Comparison of ENCODE assay signal across 23 mouse cellular contexts in genomic region chr1:105257199-105257598, GRCm38 (mm10).
A peak's percentile ranks its signal among the peaks of the same experiment; 100 is the strongest.
DNase-seq lines count a peak whose midpoint lies in the region; ATAC-seq and TF ChIP-seq lines count a peak whose summit lies in the region.
"Had no signal": no experiment of that assay in that cellular context is flagged by ENCODE, and none has a peak within 500 bp of the region (broad histone marks: within the 10 kb centered on the region; RNA-seq: fewer than 3 reads in every experiment).

No protein-coding gene starts in this region.

- in situ Hi-C loops in CH12.LX (cut with MboI; ENCODE audit: low pct_ligation_motif_present, low pct_unique_long_range_greater_than_20kb, low sequenced_read_pairs), result no loop called here

- no peak overlapping the region for H3K9ac ChIP-seq in CH12.LX (ENCODE audit: insufficient read depth, low read depth)
- H3K9ac ChIP-seq in kidney, embryonic 15.5 days, result no peak overlapping the region
- no peak overlapping the region for H3K9ac ChIP-seq in midbrain, embryonic 13.5 days (replicated peaks)
- H3K9ac ChIP-seq: forebrain, embryonic 15.5 days; heart, embryonic 12.5 days; hindbrain, embryonic 12.5 days had no signal

- no peak overlapping the region for H3K4me3 ChIP-seq in CH12.LX (replicated peaks in 1 of 3; ENCODE audit: low read depth in 2 of 3, low read length in 2 of 3, poor library complexity in 1 of 3)
- H3K4me3 ChIP-seq in forebrain, embryonic 10.5 days, result no peak overlapping the region
- H3K4me3 ChIP-seq in kidney, embryonic 15.5 days (replicated peaks), result no peak overlapping the region
- no peak overlapping the region for H3K4me3 ChIP-seq in midbrain, embryonic 13.5 days (replicated peaks)
- H3K4me3 ChIP-seq: embryonic facial prominence, embryonic 10.5 days; forebrain, embryonic 15.5 days; heart, adult 2 months; heart, embryonic 12.5 days; hindbrain, embryonic 12.5 days had no signal

- no peak overlapping the region for H3K4me2 ChIP-seq in CH12.LX (ENCODE audit: insufficient read depth, low read depth, poor library complexity, severe bottlenecking)
- H3K4me2 ChIP-seq in kidney, embryonic 15.5 days, result no peak overlapping the region
- H3K4me2 ChIP-seq in midbrain, embryonic 13.5 days (replicated peaks), result no peak overlapping the region
- H3K4me2 ChIP-seq: forebrain, embryonic 15.5 days; heart, embryonic 12.5 days; hindbrain, embryonic 12.5 days had no signal

- no peaks in the 10 kb centered on the region for H3K36me3 ChIP-seq in CH12.LX (replicated peaks in 1 of 2; ENCODE audit: control insufficient read depth in 1 of 2, insufficient read depth in 1 of 2, low read length in 1 of 2)
- H3K36me3 ChIP-seq in forebrain, embryonic 10.5 days (replicated peaks), result no peaks in the 10 kb centered on the region
- no peaks in the 10 kb centered on the region for H3K36me3 ChIP-seq in kidney, embryonic 15.5 days
- no peaks in the 10 kb centered on the region for H3K36me3 ChIP-seq in midbrain, embryonic 13.5 days
- H3K36me3 ChIP-seq: embryonic facial prominence, embryonic 10.5 days; forebrain, embryonic 15.5 days; heart, embryonic 12.5 days; hindbrain, embryonic 12.5 days had no signal

- dilution Hi-C loops in CH12.LX (cut with MboI; ENCODE audit: extremely low pct_ligation_motif_present, extremely low pct_unique_long_range_greater_than_20kb, low sequenced_read_pairs), result no loop called here

- ATAC-seq in common myeloid progenitor, adult 5-6 weeks (replicated peaks; ENCODE audit: low read depth, poor library complexity, severe bottlenecking), result peak; percentile 84
- peak; percentile 83 for ATAC-seq in megakaryocyte progenitor cell, adult 5-6 weeks (replicated peaks; ENCODE audit: poor library complexity)
- no peak for ATAC-seq in kidney, embryonic 15.5 days (replicated peaks; ENCODE audit: low FRiP score)
- no peak for ATAC-seq in midbrain, embryonic 13.5 days
- ATAC-seq: CD4-positive, CD25-positive, alpha-beta regulatory T cell, adult 4 months; forebrain, embryonic 15.5 days; hindbrain, postnatal 0 days had no signal

- TF ChIP-seq CTCF in CH12.LX (conservative IDR thresholded peaks at IDR 0.05 in 1 of 2, IDR thresholded peaks at IDR 0.05 in 1 of 2; ENCODE audit: low read depth in 2 of 2, low read length in 2 of 2), result no peak

- WGBS in forebrain, embryonic 10.5 days, result 91% methylated on average over 3 of the region's 3 CpGs
- WGBS in kidney, embryonic 15.5 days, result 76% methylated on average over 3 of the region's 3 CpGs
- WGBS in midbrain, embryonic 13.5 days, result 86% methylated on average over 3 of the region's 3 CpGs

- TF ChIP-seq EP300 in CH12.LX (IDR thresholded peaks at IDR 0.05; ENCODE audit: low read length), result no peak; the same call in 1 of the 2 replicates

- TF ChIP-seq POLR2A in CH12.LX (IDR thresholded peaks at IDR 0.05; ENCODE audit: low read depth, low read length), result no peak

- H3K27me3 ChIP-seq in CH12.LX (replicated peaks), result peaks cover 83% of the 10 kb centered on the region
- no peaks in the 10 kb centered on the region for H3K27me3 ChIP-seq in forebrain, embryonic 10.5 days (ENCODE audit: poor library complexity, severe bottlenecking)
- H3K27me3 ChIP-seq in kidney, embryonic 15.5 days, result no peaks in the 10 kb centered on the region
- H3K27me3 ChIP-seq in midbrain, embryonic 13.5 days, result no peaks in the 10 kb centered on the region
- H3K27me3 ChIP-seq: forebrain, embryonic 15.5 days; heart, embryonic 12.5 days; hindbrain, embryonic 12.5 days had no signal

- peaks cover 0 to 8% of the 10 kb centered on the region in 2 experiments; a peak in 2 of 4 replicates for H3K4me1 ChIP-seq in CH12.LX (ENCODE audit: control insufficient read depth in 1 of 2, insufficient read depth in 2 of 2)
- no peaks in the 10 kb centered on the region for H3K4me1 ChIP-seq in forebrain, embryonic 10.5 days
- no peaks in the 10 kb centered on the region for H3K4me1 ChIP-seq in kidney, embryonic 15.5 days
- H3K4me1 ChIP-seq in midbrain, embryonic 13.5 days (replicated peaks), result no peaks in the 10 kb centered on the region; the same call in 1 of the 2 replicates
- H3K4me1 ChIP-seq: embryonic facial prominence, embryonic 10.5 days; forebrain, embryonic 15.5 days; heart, embryonic 12.5 days; hindbrain, embryonic 12.5 days had no signal

- DNase-seq in 416B (ENCODE audit: low read depth), result peak; percentile 4
- peak; percentile 50 for DNase-seq in CH12.LX (ENCODE audit: extremely low read depth)
- no peak for DNase-seq in forebrain, embryonic 10.5 days (ENCODE audit: extremely low spot score, low spot score)
- DNase-seq: adrenal gland, adult 8-10 months; adrenal gland, postnatal 36 days; B cell, adult 2 months; cerebellum, adult 11 months; cerebellum, adult 8-10 months; cerebellum, postnatal 36 days; gastrocnemius, postnatal 36 days; heart, adult 2 months; heart, postnatal 36 days; kidney, adult 11 months had no signal

- H3K27ac ChIP-seq in CH12.LX (ENCODE audit: insufficient read depth, low read depth), result no peak overlapping the region
- H3K27ac ChIP-seq in forebrain, embryonic 10.5 days, result no peak overlapping the region
- H3K27ac ChIP-seq in kidney, embryonic 15.5 days, result no peak overlapping the region
- H3K27ac ChIP-seq in midbrain, embryonic 13.5 days, result no peak overlapping the region
- H3K27ac ChIP-seq: embryonic facial prominence, embryonic 10.5 days; forebrain, embryonic 15.5 days; heart, adult 2 months; hindbrain, embryonic 12.5 days; hindbrain, postnatal 0 days had no signal

- no peaks in the 10 kb centered on the region for H3K79me2 ChIP-seq in CH12.LX (replicated peaks; ENCODE audit: control insufficient read depth, extremely low read depth, insufficient read depth, poor library complexity, severe bottlenecking)

- no peak for TF ChIP-seq RAD21 in CH12.LX (IDR thresholded peaks at IDR 0.05; ENCODE audit: low read depth, low read length)

- peaks cover 2% of the 10 kb centered on the region for H3K9me3 ChIP-seq in CH12.LX (replicated peaks; ENCODE audit: low read length)
- H3K9me3 ChIP-seq in forebrain, embryonic 10.5 days, result no peaks in the 10 kb centered on the region
- no peaks in the 10 kb centered on the region for H3K9me3 ChIP-seq in kidney, embryonic 15.5 days (replicated peaks)
- no peaks in the 10 kb centered on the region for H3K9me3 ChIP-seq in midbrain, embryonic 13.5 days
- H3K9me3 ChIP-seq: embryonic facial prominence, embryonic 10.5 days; forebrain, embryonic 15.5 days; heart, embryonic 12.5 days; hindbrain, embryonic 12.5 days had no signal

TF ChIP-seq in CH12.LX, 34 proteins besides CTCF, POLR2A, EP300 and RAD21:
- TF ChIP-seq E2F4 (IDR thresholded peaks at IDR 0.05; ENCODE audit: insufficient replicate concordance, low read depth, low read length) (no peak), TCF12 (IDR thresholded peaks at IDR 0.05; ENCODE audit: low read depth, low read length) (no peak), CHD1 (IDR thresholded peaks at IDR 0.05; ENCODE audit: low read depth, low read length) (no peak), BHLHE40 (IDR thresholded peaks at IDR 0.05; ENCODE audit: low read depth, low read length) (peak; percentile 31), MAFK (IDR thresholded peaks at IDR 0.05; ENCODE audit: insufficient replicate concordance, low read length) (peak; percentile 62; the same call in 1 of the 2 replicates), MAZ (IDR thresholded peaks at IDR 0.05; ENCODE audit: low read depth, low read length) (no peak), MXI1 (IDR thresholded peaks at IDR 0.05; ENCODE audit: low read depth, low read length) (no peak)

Comparison
In these comparisons a context has a peak if more than half of its experiments do, and no peak if none do; other contexts are left out.
1. ATAC-seq: peak in common myeloid progenitor, adult 5-6 weeks (single experiment) and megakaryocyte progenitor cell, adult 5-6 weeks (single experiment); none in kidney, embryonic 15.5 days (single experiment) and midbrain, embryonic 13.5 days (single experiment).